Mouse (Mus musculus) brain, embryonic 14.5 days (tissue): ENCODE results near the gene Sash3.

ENCODE experiments used
- CTCF ChIP-seq: fragments of 200-500 bp; IDR thresholded peaks from 2 replicates; pipeline ENCODE4 v1.5.1; 2012; ENCODE audit warnings: inconsistent platforms, mild to moderate bottlenecking, moderate library complexity, borderline replicate concordance; ENCODE audit not compliant: insufficient read depth, insufficient read length; ENCODE audit errors: extremely low read depth
- POLR2A ChIP-seq: fragments of 200-500 bp; IDR thresholded peaks from 2 replicates; pipeline ENCODE4 v1.6.1; 2012; ENCODE audit warnings: mild to moderate bottlenecking, inconsistent platforms, borderline replicate concordance; ENCODE audit not compliant: poor library complexity, insufficient read depth, insufficient read length, severe bottlenecking; ENCODE audit errors: extremely low read depth

- TF ChIP-seq CTCF (no peak), POLR2A (no peak)
These were observed 47.3 kb downstream of the Sash3 start for GRCm38 (mm10) chrX:48193235-48194152.
